Mouse (Mus musculus) T-helper 17 cell (primary cell): Measurements from ENCODE around the gene B4galnt1.

Source experiments
- in situ Hi-C, 2 experiments: fragments of 300-600 bp; cut with MboI, MseI; formaldehyde crosslinking; loops; 1 replicate in 1 of 2; 2 replicates in 1 of 2; pipeline ENCODE4 v1.15.1; 2025; ENCODE audit warnings: high pct_unique_total_duplicates in 2 of 2

B4galnt1 gene

GRCm38 (mm10) chr10:127164631-127165353 lies at the start of gene B4galnt1:
Gene B4galnt1, plus strand, starts transcription at chr10:127165225.
- in situ Hi-C loops, result loop anchor here (5.0 kb wide), 2 partner anchors 42 to 52 kb away; partner anchors contain the start of gene Os9 (in 1 of the 2)

- in situ Hi-C loops, result no loop called here
Observed at GRCm38 (mm10) chr10:127118470-127118869, 46.6 kb upstream of the B4galnt1 start.

- in situ Hi-C loops, result no loop called here
Observed at GRCm38 (mm10) chr10:127119229-127119628, 45.8 kb upstream of the B4galnt1 start.

- in situ Hi-C loops, result loop anchor here in 1 of 2 experiments (5.0 kb wide), 1 partner anchor 47 kb away; the partner anchor contains the start of gene B4galnt1
Observed at GRCm38 (mm10) chr10:127120301-127121065, 44.5 kb upstream of the B4galnt1 start.

- in situ Hi-C loops, result loop anchor here in 1 of 2 experiments (5.0 kb wide), 1 partner anchor 46 kb away; the partner anchor contains the start of gene B4galnt1
Observed at GRCm38 (mm10) chr10:127121066-127121477, 44.0 kb upstream of the B4galnt1 start, which contains the start of gene Os9. Gene Os9, minus strand, starts transcription at chr10:127121131.

GRCm38 (mm10) chr10:127122018-127122417 lies 43.0 kb upstream of the B4galnt1 start:
- in situ Hi-C loops, result loop anchor here in 1 of 2 experiments (5.0 kb wide), 1 partner anchor 45 kb away; the partner anchor contains the start of gene B4galnt1

GRCm38 (mm10) chr10:127122784-127123435 lies 42.1 kb upstream of the B4galnt1 start:
- in situ Hi-C loops, result loop anchor here in 1 of 2 experiments (5.0 kb wide), 1 partner anchor 44 kb away; the partner anchor contains the start of gene B4galnt1

GRCm38 (mm10) chr10:127123436-127123805 lies 41.6 kb upstream of the B4galnt1 start:
- in situ Hi-C loops, result loop anchor here in 1 of 2 experiments (5.0 kb wide), 1 partner anchor 44 kb away; the partner anchor contains the start of gene B4galnt1

- in situ Hi-C loops, result loop anchor here in 1 of 2 experiments (5.0 kb wide), 1 partner anchor 102 kb away; no protein-coding TSS in a partner anchor
Observed at GRCm38 (mm10) chr10:127125210-127126001, 39.6 kb upstream of the B4galnt1 start.

GRCm38 (mm10) chr10:127126579-127126978 lies 38.4 kb upstream of the B4galnt1 start:
- in situ Hi-C loops, result loop anchor here in 1 of 2 experiments (5.0 kb wide), 1 partner anchor 101 kb away; no protein-coding TSS in a partner anchor

GRCm38 (mm10) chr10:127127711-127128279 lies 37.2 kb upstream of the B4galnt1 start:
- in situ Hi-C loops, result loop anchor here in 1 of 2 experiments (5.0 kb wide), 1 partner anchor 100 kb away; no protein-coding TSS in a partner anchor

- in situ Hi-C loops, result loop anchor here in 1 of 2 experiments (5.0 kb wide), 1 partner anchor 98 kb away; no protein-coding TSS in a partner anchor
Observed at GRCm38 (mm10) chr10:127129431-127129830, 35.6 kb upstream of the B4galnt1 start.

- in situ Hi-C loops, result loop anchor here in 1 of 2 experiments (10.0 kb wide), 1 partner anchor 228 kb away; the partner anchor contains the start of gene Atp23
Observed at GRCm38 (mm10) chr10:127132469-127132868, 32.6 kb upstream of the B4galnt1 start.

GRCm38 (mm10) chr10:127134394-127135035 lies 30.5 kb upstream of the B4galnt1 start:
- in situ Hi-C loops, result loop anchor here in 1 of 2 experiments (10.0 kb wide), 1 partner anchor 230 kb away; the partner anchor contains the start of gene Atp23

GRCm38 (mm10) chr10:127135118-127135836 lies 29.7 kb upstream of the B4galnt1 start:
- in situ Hi-C loops, result loop anchor here in 1 of 2 experiments (10.0 kb wide), 1 partner anchor 230 kb away; the partner anchor contains the start of gene Atp23

- in situ Hi-C loops, result loop anchor here in 1 of 2 experiments (10.0 kb wide), 1 partner anchor 232 kb away; the partner anchor contains the start of gene Atp23
Observed at GRCm38 (mm10) chr10:127136510-127136909, 28.5 kb upstream of the B4galnt1 start.

GRCm38 (mm10) chr10:127137896-127138295 lies 27.1 kb upstream of the B4galnt1 start:
- in situ Hi-C loops, result loop anchor here in 1 of 2 experiments (10.0 kb wide), 1 partner anchor 233 kb away; the partner anchor contains the start of gene Atp23
